Mouse (Mus musculus) testis, adult 2 months (tissue): ENCODE measurements at regions not wholly inside any gene's neighbourhood (a gene's known extent, or its start where the extent isn't known, plus 50 kb on each side); places are given as distances from the start of the nearest gene placed in this dataset.

ENCODE experiments used
- CTCF ChIP-seq: fragments of 200-500 bp; IDR thresholded peaks from 2 replicates; pipeline ENCODE4 v1.5.1; 2012; ENCODE audit warnings: low read depth, mild to moderate bottlenecking, inconsistent platforms, low read length, moderate library complexity; ENCODE audit not compliant: control insufficient read depth, insufficient read depth, insufficient replicate concordance
- POLR2A ChIP-seq: fragments of 200-500 bp; IDR thresholded peaks from 2 replicates; pipeline ENCODE4 v1.6.1; 2012; ENCODE audit warnings: low read depth, mild to moderate bottlenecking, inconsistent platforms, low read length, moderate library complexity; ENCODE audit not compliant: control insufficient read depth

DNA sequence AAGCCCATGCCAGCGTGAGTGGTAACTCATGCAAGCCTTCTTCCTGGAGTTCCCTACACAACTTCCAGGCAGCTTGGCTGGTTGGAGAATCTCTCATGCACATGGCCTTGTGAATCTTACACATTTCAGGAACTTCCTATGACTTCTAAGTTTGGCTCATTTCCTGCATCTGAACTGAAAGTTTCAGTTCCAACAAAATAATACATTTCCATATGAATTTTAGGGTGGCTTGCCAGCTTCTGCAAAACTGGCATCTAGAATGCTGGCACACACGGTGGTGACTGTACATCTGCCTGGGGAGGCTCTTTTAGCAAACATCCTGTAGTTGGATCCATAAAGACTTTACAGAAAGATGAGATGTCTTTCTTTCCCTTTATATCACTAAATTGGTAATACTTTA, 110.6 kb upstream of the Kbtbd8 start:
- TF ChIP-seq CTCF = no peak
- TF ChIP-seq POLR2A = no peak
